Mouse (Mus musculus): ENCODE data around the gene H60b.
"Not testable (repeated sequence)": the region's sequence is repeated elsewhere in the genome, so short reads cannot be mapped to it uniquely, and the experiment has no call there.

H60b gene

DNA sequence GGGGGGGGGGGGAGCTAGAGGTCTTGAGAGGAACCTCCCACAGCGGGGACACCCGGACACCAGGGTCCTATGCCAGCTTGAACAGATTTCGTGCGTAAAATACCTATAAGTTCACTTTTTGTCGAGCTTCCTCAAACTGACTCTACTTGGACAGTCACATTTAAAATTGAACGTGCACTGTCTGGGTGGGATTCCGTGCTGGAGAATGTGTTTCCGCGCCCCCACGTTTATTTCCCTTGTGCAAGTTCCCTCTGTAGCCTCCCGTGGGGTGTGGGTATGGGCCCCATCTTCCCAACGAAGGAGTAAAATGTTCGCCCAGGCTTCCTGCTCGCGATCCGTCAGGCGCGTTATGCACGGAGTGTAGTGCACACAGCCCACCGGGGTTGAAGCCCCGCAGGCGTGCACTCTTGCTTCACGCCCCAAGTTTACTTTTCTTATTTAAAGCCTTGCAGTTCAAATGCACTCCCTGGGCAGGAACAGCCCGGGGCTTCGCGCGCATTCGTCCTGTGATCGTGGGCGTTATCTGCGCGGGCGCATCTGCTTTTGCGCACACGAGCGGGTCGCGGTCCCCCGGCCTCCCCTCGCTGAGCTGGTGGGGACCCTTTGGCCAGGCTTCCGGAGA lies 115.4 kb downstream of the H60b start:
- no peak for DNase-seq (ENCODE audit: low spot score)

DNA sequence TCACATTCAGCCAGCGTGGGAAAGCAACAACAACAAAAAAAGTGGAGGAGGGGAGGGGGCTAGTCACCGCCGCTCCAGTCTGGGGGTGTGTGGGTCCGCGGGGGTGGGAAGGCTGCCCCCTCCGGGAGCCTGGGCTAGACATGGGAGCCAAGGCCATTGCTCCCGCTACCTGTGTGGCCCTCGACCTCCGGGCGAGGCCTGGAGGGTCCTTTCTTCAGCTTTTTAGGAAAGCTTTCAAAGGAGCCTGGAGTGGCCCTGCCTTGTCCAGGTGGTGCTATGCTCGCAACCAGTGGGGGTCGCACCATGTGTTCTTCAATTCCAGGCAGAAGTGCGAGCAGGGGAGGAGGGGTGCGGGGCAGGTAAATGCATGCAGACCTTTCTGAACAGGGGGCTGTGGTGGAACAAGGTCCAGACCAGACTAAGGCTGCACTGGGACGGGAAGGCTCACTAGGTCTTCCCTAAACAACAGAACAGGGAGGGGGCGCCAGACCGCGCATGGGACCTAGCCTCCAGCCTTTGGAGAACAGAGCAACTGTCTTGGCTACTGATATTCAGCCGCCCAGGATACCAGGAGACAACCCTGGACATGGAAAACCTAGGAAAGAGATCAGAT lies 116.2 kb downstream of the H60b start:
- DNase-seq (ENCODE audit: low spot score), result no peak

GRCm38 (mm10) chr10:22278468-22278867 lies 120.1 kb downstream of the H60b start:
- DNase-seq (ENCODE audit: low spot score), result not testable (repeated sequence)

- no peak for DNase-seq (ENCODE audit: low spot score)
Observed at GRCm38 (mm10) chr10:22282816-22283215, 124.4 kb downstream of the H60b start.

- DNase-seq (ENCODE audit: low spot score), result no peak
Observed at GRCm38 (mm10) chr10:22295676-22296075, 137.3 kb downstream of the H60b start.

DNA sequence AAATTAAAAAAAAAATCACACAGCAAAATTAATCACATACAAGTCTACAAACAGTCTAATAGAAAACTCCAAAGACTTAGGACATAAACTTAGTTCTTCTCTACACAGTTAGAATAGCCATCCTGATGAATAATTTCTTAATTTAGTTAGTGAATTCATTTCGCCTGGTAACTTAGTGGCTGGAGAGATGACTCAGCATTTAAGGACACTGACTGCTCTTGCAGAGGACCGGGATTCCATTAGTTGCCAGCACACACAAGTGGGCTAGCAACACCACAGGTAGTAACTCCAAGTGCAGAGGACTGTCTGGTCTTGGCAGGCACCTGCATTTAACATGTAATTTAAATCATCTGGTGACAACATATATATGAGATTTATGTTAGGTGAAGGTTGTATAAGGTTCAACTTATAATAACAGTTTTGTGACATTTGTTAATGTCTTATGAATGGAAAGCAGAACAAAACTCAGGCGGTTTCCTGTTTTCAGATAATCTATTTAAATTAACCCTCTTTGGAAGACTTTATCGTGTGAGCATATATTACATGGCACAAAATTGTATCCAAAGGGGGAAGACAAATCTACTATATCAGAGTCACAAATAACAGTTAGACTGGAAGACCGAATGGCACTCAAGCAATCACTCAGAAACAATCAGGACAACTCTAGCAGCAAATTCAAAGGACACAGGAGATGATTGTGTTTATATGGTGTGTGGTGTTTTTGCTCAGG lies 138.8 kb downstream of the H60b start:
- DNase-seq (ENCODE audit: low spot score), result no peak

DNA sequence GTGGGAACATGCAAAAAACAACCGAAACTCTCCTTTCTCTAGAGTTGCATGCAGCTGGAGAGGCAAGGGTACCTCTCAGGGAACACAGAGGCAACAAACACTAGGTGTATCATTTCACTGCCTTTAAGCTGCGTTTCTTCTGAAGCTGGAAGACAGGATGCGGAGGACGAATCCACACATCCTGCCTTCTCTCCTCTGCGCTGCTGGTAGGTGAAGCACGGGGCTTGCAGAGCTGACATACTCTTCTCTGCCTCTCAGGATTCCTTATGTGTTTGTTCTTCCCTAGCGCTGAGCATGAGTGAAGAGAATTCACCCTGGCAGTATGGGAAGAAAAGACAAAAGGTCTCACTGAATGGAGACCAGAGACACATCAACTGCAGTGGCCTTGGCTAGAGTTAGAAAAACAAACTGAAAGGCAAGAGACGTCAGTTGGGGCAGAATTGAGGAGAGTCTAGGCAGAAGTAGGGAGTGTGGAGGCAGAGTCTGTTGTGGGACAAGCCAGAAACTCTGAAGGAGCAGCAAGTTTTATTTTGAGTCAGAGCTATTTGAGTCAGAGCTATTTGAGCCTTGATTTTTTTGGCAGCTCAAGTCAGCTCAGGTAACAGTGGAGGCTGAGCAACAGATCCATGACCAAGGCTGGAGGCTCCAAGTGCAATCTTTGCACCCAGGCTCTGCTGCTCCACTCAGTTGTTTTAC lies 139.5 kb downstream of the H60b start:
- DNase-seq (ENCODE audit: low spot score), result no peak

DNA sequence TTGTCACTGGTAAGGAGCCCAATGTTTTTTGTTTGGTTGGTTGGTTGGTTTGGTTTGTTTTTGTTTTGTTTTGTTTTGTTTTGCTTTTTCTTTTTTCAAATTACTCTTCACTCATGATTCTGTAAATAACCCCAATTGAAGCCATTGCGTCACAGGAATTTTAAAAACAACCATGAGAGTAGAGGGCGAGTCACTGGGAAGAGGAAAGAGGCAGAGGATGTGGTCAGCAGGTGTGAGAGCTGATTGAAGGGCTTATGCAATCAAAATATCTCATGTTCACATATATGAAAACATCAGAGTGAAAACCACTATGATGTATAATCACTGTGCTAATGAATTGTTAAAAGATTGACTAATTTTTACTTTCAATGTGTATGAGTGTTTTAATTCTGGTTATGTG lies 140.9 kb downstream of the H60b start:
- no peak for DNase-seq (ENCODE audit: low spot score)

DNA sequence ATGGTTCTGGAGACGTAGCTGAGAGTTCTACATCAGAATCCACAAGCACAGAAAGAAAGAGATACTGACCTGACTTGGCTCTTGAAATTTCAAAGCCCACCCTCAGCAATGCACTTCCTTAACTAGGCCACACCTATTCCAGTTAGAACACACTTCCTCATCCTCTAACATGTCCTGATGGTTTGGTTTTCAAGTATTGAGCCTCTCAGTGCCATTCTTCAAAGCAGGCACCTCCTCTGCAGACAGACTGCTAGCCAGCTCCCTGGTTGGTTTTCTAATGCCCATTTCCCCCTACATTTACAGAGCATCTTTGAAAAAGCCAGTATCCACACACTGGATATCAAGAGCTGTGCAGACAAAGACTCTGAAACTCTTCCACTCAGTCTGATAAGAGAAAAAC lies 143.3 kb downstream of the H60b start:
- no peak for DNase-seq (ENCODE audit: low spot score)

- DNase-seq (ENCODE audit: low spot score), result no peak
Observed at GRCm38 (mm10) chr10:22302344-22303057, 144.1 kb downstream of the H60b start.

GRCm38 (mm10) chr10:22303736-22304135 lies 145.3 kb downstream of the H60b start:
- DNase-seq (ENCODE audit: low spot score), result no peak

- DNase-seq (ENCODE audit: low spot score), result no peak
Observed at GRCm38 (mm10) chr10:22305801-22306200, 147.4 kb downstream of the H60b start.

DNA sequence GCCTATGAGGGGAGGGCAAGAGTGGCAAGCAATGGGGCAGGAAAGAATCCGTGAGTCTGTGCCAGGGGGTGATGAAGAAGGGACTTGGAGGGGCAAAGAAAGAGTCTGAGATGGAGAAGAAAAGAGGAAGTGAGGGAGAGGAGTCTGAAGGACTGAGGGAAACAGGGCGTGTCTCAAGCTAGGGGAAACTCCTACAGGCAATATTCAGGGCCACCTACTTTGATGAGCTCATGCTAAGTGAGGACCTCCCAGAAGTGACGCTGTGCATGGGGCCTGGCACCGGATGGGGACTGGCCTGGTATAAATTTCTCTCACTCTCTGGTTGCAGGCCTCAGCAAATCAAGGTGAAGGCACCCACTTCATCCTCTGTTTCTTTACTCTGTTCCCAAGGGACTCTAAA lies 148.1 kb downstream of the H60b start:
- peak; percentile 80 for DNase-seq (ENCODE audit: low spot score)

- DNase-seq (ENCODE audit: low spot score), result no peak
Observed at GRCm38 (mm10) chr10:22308221-22308620, 149.8 kb downstream of the H60b start.

DNA sequence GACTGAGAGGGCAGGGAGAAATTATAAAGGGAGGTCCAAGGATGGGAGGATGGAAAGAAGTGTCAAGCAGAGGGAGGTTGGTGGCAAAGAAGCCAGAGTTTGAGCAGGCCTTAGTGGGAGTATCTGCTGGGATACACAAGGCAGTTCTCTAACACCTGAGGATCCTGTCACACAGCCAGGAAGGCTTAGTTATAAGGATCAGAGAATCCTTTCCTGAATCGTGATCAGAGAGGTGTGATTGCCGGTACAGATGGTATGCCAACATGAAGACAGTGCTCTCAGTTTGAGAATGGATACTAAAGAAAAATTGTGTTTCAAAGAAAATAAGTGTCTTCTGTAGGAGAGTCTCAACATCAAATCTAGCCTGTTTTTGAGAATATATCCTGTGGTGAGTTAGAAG lies 164.5 kb downstream of the H60b start:
- DNase-seq (ENCODE audit: low spot score), result no peak

Data from spleen, adult 12 weeks (tissue).